Mouse (Mus musculus) liver, embryonic 12.5 days (tissue): Measurements from ENCODE around the gene Fam129c. TPM values are rescaled to one million over a fixed set of nuclear protein-coding genes. Genes with fewer than 3 reads are reported as not detected.

ENCODE experiments used
- ATAC-seq: fragments of 200-750 bp; cut with Nextera tagmentation; 2 replicates; pipeline ENCODE4 v1.8.0; 2017; ENCODE audit warnings: moderate number of reproducible peaks, mild to moderate bottlenecking, moderate library complexity
- H3K27ac ChIP-seq: fragments of 300-500 bp; sonication (generic); 2 replicates; pipeline ENCODE4 v1.5.1; 2016; ENCODE audit warnings: mild to moderate bottlenecking
- H3K27me3 ChIP-seq: fragments of 300-500 bp; sonication (generic); replicated peaks from 2 replicates; pipeline ENCODE4 v1.6.1; 2016; ENCODE audit warnings: mild to moderate bottlenecking, moderate library complexity
- H3K36me3 ChIP-seq: fragments of 300-500 bp; sonication (generic); 2 replicates; pipeline ENCODE4 v1.6.1; 2016; ENCODE audit warnings: mild to moderate bottlenecking, moderate library complexity
- H3K4me1 ChIP-seq: fragments of 300-500 bp; sonication (generic); 2 replicates; pipeline ENCODE4 v1.6.1; 2016
- H3K4me2 ChIP-seq: fragments of 300-500 bp; sonication (generic); 2 replicates; pipeline ENCODE4 v1.6.1; 2016; ENCODE audit warnings: mild to moderate bottlenecking, moderate library complexity
- H3K4me3 ChIP-seq: fragments of 300-500 bp; sonication (generic); 2 replicates; pipeline ENCODE4 v1.5.1; 2016; ENCODE audit warnings: mild to moderate bottlenecking, moderate library complexity
- H3K9ac ChIP-seq: fragments of 300-500 bp; sonication (generic); 2 replicates; pipeline ENCODE4 v1.6.1; 2016; ENCODE audit warnings: mild to moderate bottlenecking, moderate library complexity
- H3K9me3 ChIP-seq: fragments of 300-500 bp; sonication (generic); replicated peaks from 2 replicates; pipeline ENCODE4 v1.6.1; 2016; ENCODE audit warnings: mild to moderate bottlenecking, moderate library complexity
- WGBS: fragments of 180-500 bp; shearing (Covaris S2); methylation state at CpG from one replicate; pipeline ENCODE4 v1.1.7; 2016; ENCODE audit not compliant: insufficient replicate concordance; 5-methylcytosine and 5-hydroxymethylcytosine counted together
- polyA plus RNA-seq: library from polyadenylated mRNA; unstranded; fragments of >200 nt; fragmentation: Nextera tagmentation; extraction: Ambion mirVana; gene quantifications from 2 replicates; pipeline ENCODE4 v1.2.1, GENCODE M21; 2016

Gene Fam129c
- polyA plus RNA-seq, 1 experiment from 2014 or later, result 1.3 TPM

- WGBS, result 87% methylated on average over 2 of the region's 2 CpGs
Observed at GRCm38 (mm10) chr8:71619786-71620185, 22.3 kb downstream of the Fam129c start.

GRCm38 (mm10) chr8:71625088-71625487 is 27.6 kb downstream of the Fam129c start:
- H3K9me3 ChIP-seq, result peaks cover 20% of the 10 kb centered on the region
- WGBS, result 63% methylated on average over 1 of the region's 1 CpGs
- no peak overlapping the region for H3K4me2 ChIP-seq
- H3K4me1 ChIP-seq, result peaks cover 32% of the 10 kb centered on the region
- H3K27ac ChIP-seq, result no peak overlapping the region
- H3K4me3 ChIP-seq, result no peak overlapping the region
- no peak overlapping the region for H3K9ac ChIP-seq
- H3K27me3 ChIP-seq, result peaks cover 9% of the 10 kb centered on the region
- peaks cover 62% of the 10 kb centered on the region for H3K36me3 ChIP-seq
- no peak for ATAC-seq

More at GRCm38 (mm10) chr8:71619786-71620185, 22.3 kb downstream of the Fam129c start:
- Histone ChIP-seq H3K27me3 (no peaks in the 10 kb centered on the region), H3K4me1 (no peaks in the 10 kb centered on the region), H3K4me2 (no peak overlapping the region), H3K9me3 (peaks cover 20% of the 10 kb centered on the region), H3K4me3 (no peak overlapping the region), H3K9ac (no peak overlapping the region), H3K36me3 (peaks cover 99% of the 10 kb centered on the region), H3K27ac (no peak overlapping the region)
- ATAC-seq, result no peak

GRCm38 (mm10) chr8:71626753-71627152 is 29.3 kb downstream of the Fam129c start:
- WGBS, result 73% methylated on average over 9 of the region's 9 CpGs
- ATAC-seq, result no peak
- H3K27ac ChIP-seq, result no peak overlapping the region

GRCm38 (mm10) chr8:71627265-71628099 is 30.0 kb downstream of the Fam129c start:
- peaks cover 8% of the 10 kb centered on the region for H3K9me3 ChIP-seq
- H3K9ac ChIP-seq, result no peak overlapping the region
- no peak overlapping the region for H3K4me3 ChIP-seq
- peaks cover 35% of the 10 kb centered on the region for H3K4me1 ChIP-seq
- H3K27ac ChIP-seq, result peak overlapping the region; percentile 42; the same call in 1 of the 2 replicates
- H3K36me3 ChIP-seq, result peaks cover 38% of the 10 kb centered on the region
- ATAC-seq, result no peak
- WGBS, result 36% methylated on average over 9 of the region's 9 CpGs
- no peak overlapping the region for H3K4me2 ChIP-seq
- H3K27me3 ChIP-seq, result peaks cover 32% of the 10 kb centered on the region

More at GRCm38 (mm10) chr8:71626753-71627152, 29.3 kb downstream of the Fam129c start:
- Histone ChIP-seq H3K27me3 (peaks cover 25% of the 10 kb centered on the region), H3K36me3 (peaks cover 45% of the 10 kb centered on the region), H3K4me2 (no peak overlapping the region), H3K9ac (no peak overlapping the region), H3K4me1 (peaks cover 35% of the 10 kb centered on the region), H3K4me3 (no peak overlapping the region), H3K9me3 (peaks cover 16% of the 10 kb centered on the region)

- Histone ChIP-seq H3K27me3 (peaks cover 43% of the 10 kb centered on the region), H3K36me3 (peaks cover 27% of the 10 kb centered on the region), H3K27ac (peak overlapping the region; percentile 39; the same call in 1 of the 2 replicates), H3K4me3 (peak overlapping the region; percentile 62), H3K9me3 (no peaks in the 10 kb centered on the region), H3K4me1 (peaks cover 40% of the 10 kb centered on the region), H3K4me2 (peak overlapping the region; percentile 94), H3K9ac (peak overlapping the region; percentile 72)
- ATAC-seq, result no peak
- WGBS, result 6% methylated on average over 16 of the region's 16 CpGs
Observed at GRCm38 (mm10) chr8:71628396-71629095, 31.1 kb downstream of the Fam129c start.

GRCm38 (mm10) chr8:71629096-71629697 is 31.7 kb downstream of the Fam129c start:
- peaks cover 21% of the 10 kb centered on the region for H3K36me3 ChIP-seq
- under 1% methylated on average over 55 of the region's 55 CpGs for WGBS

GRCm38 (mm10) chr8:71629781-71630212 is 32.3 kb downstream of the Fam129c start:
- H3K27me3 ChIP-seq, result peaks cover 56% of the 10 kb centered on the region
- peaks cover 52% of the 10 kb centered on the region for H3K4me1 ChIP-seq
- no peak overlapping the region for H3K27ac ChIP-seq
- H3K4me2 ChIP-seq, result peak overlapping the region; percentile 94
- peak; percentile 13 for ATAC-seq
- no peaks in the 10 kb centered on the region for H3K9me3 ChIP-seq
- H3K36me3 ChIP-seq, result peaks cover 15% of the 10 kb centered on the region
- H3K9ac ChIP-seq, result peak overlapping the region; percentile 49; the same call in 1 of the 2 replicates
- 5% methylated on average over 25 of the region's 25 CpGs for WGBS
- H3K4me3 ChIP-seq, result peak overlapping the region; percentile 62

More at GRCm38 (mm10) chr8:71629096-71629697, 31.7 kb downstream of the Fam129c start:
- H3K4me3 ChIP-seq, result peak overlapping the region; percentile 62
- peak overlapping the region; percentile 39; the same call in 1 of the 2 replicates for H3K27ac ChIP-seq
- no peaks in the 10 kb centered on the region for H3K9me3 ChIP-seq
- ATAC-seq, result peak; percentile 81
- peaks cover 46% of the 10 kb centered on the region for H3K4me1 ChIP-seq
- H3K9ac ChIP-seq, result peak overlapping the region; percentile 72
- peaks cover 50% of the 10 kb centered on the region for H3K27me3 ChIP-seq
- peak overlapping the region; percentile 94 for H3K4me2 ChIP-seq

GRCm38 (mm10) chr8:71630761-71631160 is 33.3 kb downstream of the Fam129c start:
- Histone ChIP-seq H3K27ac (no peak overlapping the region), H3K9ac (no peak overlapping the region), H3K4me2 (no peak overlapping the region), H3K4me1 (peaks cover 52% of the 10 kb centered on the region), H3K9me3 (no peaks in the 10 kb centered on the region), H3K27me3 (peaks cover 65% of the 10 kb centered on the region), H3K4me3 (no peak overlapping the region), H3K36me3 (peaks cover 7% of the 10 kb centered on the region)
- 76% methylated on average over 6 of the region's 6 CpGs for WGBS
- no peak for ATAC-seq

GRCm38 (mm10) chr8:71631897-71632296 is 34.4 kb downstream of the Fam129c start:
- WGBS, result 38% methylated on average over 2 of the region's 2 CpGs

GRCm38 (mm10) chr8:71633164-71633563 is 35.7 kb downstream of the Fam129c start:
- Histone ChIP-seq H3K27me3 (peaks cover 84% of the 10 kb centered on the region), H3K4me2 (peak overlapping the region; percentile 50), H3K4me3 (peak overlapping the region; percentile 16; the same call in 1 of the 2 replicates), H3K9ac (0 out of 2 replicates have a peak overlapping the region, but pooled peaks have one; percentile 12), H3K27ac (no peak overlapping the region), H3K4me1 (peaks cover 38% of the 10 kb centered on the region), H3K36me3 (no peaks in the 10 kb centered on the region), H3K9me3 (no peaks in the 10 kb centered on the region)
- ATAC-seq, result no peak
- 3% methylated on average over 19 of the region's 22 CpGs for WGBS

More at GRCm38 (mm10) chr8:71631897-71632296, 34.4 kb downstream of the Fam129c start:
- Histone ChIP-seq H3K4me3 (no peak overlapping the region), H3K4me1 (peaks cover 51% of the 10 kb centered on the region), H3K9ac (no peak overlapping the region), H3K4me2 (no peak overlapping the region), H3K27me3 (peaks cover 77% of the 10 kb centered on the region), H3K27ac (no peak overlapping the region), H3K9me3 (no peaks in the 10 kb centered on the region), H3K36me3 (no peaks in the 10 kb centered on the region)
- no peak for ATAC-seq

- peak; percentile 52 for ATAC-seq
- peaks cover 92% of the 10 kb centered on the region for H3K27me3 ChIP-seq
Observed at GRCm38 (mm10) chr8:71633981-71634667, 36.7 kb downstream of the Fam129c start.

More at GRCm38 (mm10) chr8:71633981-71634667, 36.7 kb downstream of the Fam129c start:
- WGBS, result 4% methylated on average over 26 of the region's 26 CpGs
- H3K4me2 ChIP-seq, result peak overlapping the region; percentile 50
- no peaks in the 10 kb centered on the region for H3K36me3 ChIP-seq
- H3K4me3 ChIP-seq, result no peak overlapping the region
- H3K27ac ChIP-seq, result no peak overlapping the region
- peaks cover 32% of the 10 kb centered on the region for H3K4me1 ChIP-seq
- H3K9ac ChIP-seq, result no peak overlapping the region
- H3K9me3 ChIP-seq, result no peaks in the 10 kb centered on the region
